Mouse (Mus musculus) stomach, postnatal 0 days (tissue): Measurements from ENCODE around the gene 4921536K21Rik. TPM values are rescaled to one million over a fixed set of nuclear protein-coding genes. Genes with fewer than 3 reads are reported as not detected.

Experiments used
- ATAC-seq: fragments of 200-750 bp; cut with Nextera tagmentation; 2 replicates; pipeline ENCODE4 v1.8.0; 2017; ENCODE audit not compliant: low FRiP score, low TSS enrichment
- DNase-seq: peaks from one replicate; pipeline ENCODE4 v3.0.0-alpha.2; 2016; ENCODE audit warnings: low spot score
- H3K27ac ChIP-seq: fragments of 300-500 bp; sonication (generic); replicated peaks from 2 replicates; pipeline ENCODE4 v1.5.1; 2014; ENCODE audit warnings: mild to moderate bottlenecking, control low read depth
- H3K27me3 ChIP-seq: fragments of 300-500 bp; sonication (generic); 2 replicates; pipeline ENCODE4 v1.6.1; 2014; ENCODE audit warnings: low read length; ENCODE audit not compliant: control insufficient read depth, insufficient read depth
- H3K36me3 ChIP-seq: fragments of 300-500 bp; sonication (generic); 2 replicates; pipeline ENCODE4 v1.6.1; 2014; ENCODE audit warnings: low read length, mixed read lengths; ENCODE audit not compliant: control insufficient read depth, insufficient read depth
- H3K4me1 ChIP-seq: fragments of 300-500 bp; sonication (generic); replicated peaks from 2 replicates; pipeline ENCODE4 v1.6.1; 2014; ENCODE audit warnings: antibody characterized with exemption; ENCODE audit not compliant: control insufficient read depth, insufficient read depth
- H3K4me2 ChIP-seq: fragments of 300-500 bp; sonication (generic); replicated peaks from 2 replicates; pipeline ENCODE4 v1.6.1; 2014; ENCODE audit warnings: low read depth, mild to moderate bottlenecking, control low read depth, moderate library complexity
- H3K4me3 ChIP-seq: fragments of 300-500 bp; sonication (generic); 2 replicates; pipeline ENCODE4 v1.5.1; 2014; ENCODE audit warnings: low read depth, low read length, control low read depth
- H3K9ac ChIP-seq: fragments of 300-500 bp; sonication (generic); 2 replicates; pipeline ENCODE4 v1.6.1; 2014; ENCODE audit warnings: mild to moderate bottlenecking, low read length, control low read depth, mixed read lengths
- H3K9me3 ChIP-seq: fragments of 300-500 bp; sonication (generic); 2 replicates; pipeline ENCODE4 v1.6.1; 2016; ENCODE audit warnings: low read length; ENCODE audit not compliant: control insufficient read depth
- CTCF ChIP-seq: IDR thresholded peaks from 2 replicates; pipeline ENCODE4 v1.5.1; 2016; ENCODE audit warnings: antibody characterized with exemption, low read depth, mild to moderate bottlenecking, moderate library complexity
- EP300 ChIP-seq: optimal IDR thresholded peaks from 2 replicates; pipeline ENCODE3; 2016; ENCODE audit warnings: antibody characterized with exemption
- WGBS: fragments of 180-500 bp; shearing (Covaris S2); extraction: QIAGEN DNeasy Blood & Tissue Kit; methylation state at CpG from one replicate; pipeline ENCODE4 v1.1.7; 2014; 5-methylcytosine and 5-hydroxymethylcytosine counted together
- polyA plus RNA-seq: library from polyadenylated mRNA; unstranded; fragments of >200 nt; fragmentation: Nextera tagmentation; extraction: Ambion mirVana; gene quantifications from 2 replicates; pipeline ENCODE4 v1.2.1, GENCODE M21; 2015

Gene 4921536K21Rik
- polyA plus RNA-seq = 0.12 TPM in 2 replicates

GRCm38 (mm10) chr11:3894406-3895281, at the start of gene 4921536K21Rik, which contains the start of gene Dusp18:
Gene 4921536K21Rik, minus strand, starts transcription at chr11:3895098.
Gene Dusp18, plus strand, starts transcription at chr11:3895240.
- peak within 1 kb of the TSS; percentile 44 for H3K4me3 ChIP-seq
- 0 out of 2 replicates have a peak, but pooled peaks cover 2% of the 10 kb centered on the region for H3K36me3 ChIP-seq
- no peaks in the 10 kb centered on the region for H3K9me3 ChIP-seq
- ATAC-seq = peak; percentile 96
- no peaks in the 10 kb centered on the region for H3K4me1 ChIP-seq
- H3K9ac ChIP-seq = peak within 1 kb of the TSS; percentile 62
- 5% methylated on average over 46 of the region's 46 CpGs for WGBS
- H3K4me2 ChIP-seq = peak within 1 kb of the TSS; percentile 88
- TF ChIP-seq CTCF = no peak
- peak; percentile 94 for DNase-seq
- peak within 1 kb of the TSS; percentile 45; the same call in 1 of the 2 replicates for H3K27ac ChIP-seq
- no peaks in the 10 kb centered on the region for H3K27me3 ChIP-seq

GRCm38 (mm10) chr11:3941371-3941770, 46.5 kb upstream of the 4921536K21Rik start:
- Histone ChIP-seq H3K9ac (no peak overlapping the region), H3K9me3 (no peaks in the 10 kb centered on the region), H3K36me3 (no peaks in the 10 kb centered on the region), H3K27me3 (no peaks in the 10 kb centered on the region), H3K4me1 (no peaks in the 10 kb centered on the region), H3K4me2 (no peak overlapping the region), H3K27ac (no peak overlapping the region), H3K4me3 (no peak overlapping the region)
- TF ChIP-seq EP300 = no peak
- TF ChIP-seq CTCF = no peak
- no peak for ATAC-seq
- no peak for DNase-seq
- 85% methylated on average over 7 of the region's 7 CpGs for WGBS

GRCm38 (mm10) chr11:3937321-3937874, 42.5 kb upstream of the 4921536K21Rik start:
- 71% methylated on average over 13 of the region's 13 CpGs for WGBS
- TF ChIP-seq EP300 = no peak
- TF ChIP-seq CTCF = no peak
- DNase-seq = no peak
- Histone ChIP-seq H3K4me1 (no peaks in the 10 kb centered on the region), H3K4me2 (no peak overlapping the region), H3K9ac (no peak overlapping the region), H3K9me3 (no peaks in the 10 kb centered on the region), H3K27ac (no peak overlapping the region), H3K27me3 (no peaks in the 10 kb centered on the region), H3K36me3 (no peaks in the 10 kb centered on the region), H3K4me3 (no peak overlapping the region)
- ATAC-seq = no peak

GRCm38 (mm10) chr11:3936318-3936717, 41.4 kb upstream of the 4921536K21Rik start:
- H3K4me1 ChIP-seq = no peaks in the 10 kb centered on the region
- TF ChIP-seq EP300 (no peak), CTCF (no peak)
- no peak overlapping the region for H3K4me2 ChIP-seq
- H3K9me3 ChIP-seq = no peaks in the 10 kb centered on the region
- H3K4me3 ChIP-seq = no peak overlapping the region
- 91% methylated on average over 3 of the region's 3 CpGs for WGBS
- H3K27ac ChIP-seq = no peak overlapping the region
- ATAC-seq (no peak), DNase-seq (no peak)
- no peak overlapping the region for H3K9ac ChIP-seq
- H3K36me3 ChIP-seq = no peaks in the 10 kb centered on the region
- no peaks in the 10 kb centered on the region for H3K27me3 ChIP-seq

- H3K27ac ChIP-seq = no peak overlapping the region
- ATAC-seq = no peak
- H3K4me2 ChIP-seq = no peak overlapping the region
- no peaks in the 10 kb centered on the region for H3K4me1 ChIP-seq
- WGBS = 72% methylated on average over 4 of the region's 4 CpGs
- TF ChIP-seq EP300 (no peak), CTCF (no peak)
- no peak overlapping the region for H3K4me3 ChIP-seq
- no peak for DNase-seq
- no peak overlapping the region for H3K9ac ChIP-seq
- H3K27me3 ChIP-seq = no peaks in the 10 kb centered on the region
- no peaks in the 10 kb centered on the region for H3K36me3 ChIP-seq
- no peaks in the 10 kb centered on the region for H3K9me3 ChIP-seq
Measured at GRCm38 (mm10) chr11:3935135-3935534, 40.2 kb upstream of the 4921536K21Rik start.

- ATAC-seq = no peak
Measured at GRCm38 (mm10) chr11:3933756-3934285, 38.9 kb upstream of the 4921536K21Rik start.

More at GRCm38 (mm10) chr11:3933756-3934285, 38.9 kb upstream of the 4921536K21Rik start:
- TF ChIP-seq EP300 (no peak), CTCF (no peak)
- Histone ChIP-seq H3K4me1 (no peaks in the 10 kb centered on the region), H3K36me3 (no peaks in the 10 kb centered on the region), H3K27ac (no peak overlapping the region), H3K4me2 (no peak overlapping the region), H3K4me3 (no peak overlapping the region), H3K27me3 (no peaks in the 10 kb centered on the region), H3K9ac (no peak overlapping the region), H3K9me3 (no peaks in the 10 kb centered on the region)
- 84% methylated on average over 9 of the region's 9 CpGs for WGBS
- DNase-seq = no peak
